Mouse (Mus musculus) neural tube, embryonic 11.5 days (tissue): ENCODE data around the gene T2. TPM values are rescaled to one million over a fixed set of nuclear protein-coding genes. Genes with fewer than 3 reads are reported as not detected.

Experiments used
- ATAC-seq: fragments of 200-750 bp; cut with Nextera tagmentation; 2 replicates; pipeline ENCODE4 v1.8.0; 2017; ENCODE audit warnings: moderate number of reproducible peaks, mild to moderate bottlenecking, moderate TSS enrichment, moderate library complexity; ENCODE audit not compliant: insufficient read depth, low FRiP score, low TSS enrichment
- DNase-seq: peaks from one replicate; pipeline ENCODE4 v3.0.0-alpha.2; 2015; ENCODE audit warnings: low spot score
- H3K27ac ChIP-seq: fragments of 300-500 bp; sonication (generic); 2 replicates; pipeline ENCODE4 v1.5.1; 2014; ENCODE audit warnings: low read depth, mild to moderate bottlenecking, low read length
- H3K27me3 ChIP-seq: fragments of 300-500 bp; sonication (generic); 2 replicates; pipeline ENCODE4 v1.6.1; 2014; ENCODE audit warnings: mild to moderate bottlenecking, low read length, mixed read lengths; ENCODE audit not compliant: control insufficient read depth, insufficient read depth
- H3K36me3 ChIP-seq: fragments of 300-500 bp; sonication (generic); 2 replicates; pipeline ENCODE4 v1.6.1; 2014; ENCODE audit warnings: mild to moderate bottlenecking, low read length, moderate library complexity, mixed read lengths; ENCODE audit not compliant: control insufficient read depth, insufficient read depth
- H3K4me1 ChIP-seq: fragments of 300-500 bp; sonication (generic); 2 replicates; pipeline ENCODE4 v1.6.1; 2014; ENCODE audit warnings: low read length, mixed read lengths; ENCODE audit not compliant: control insufficient read depth, insufficient read depth
- H3K4me2 ChIP-seq: fragments of 300-500 bp; sonication (generic); 2 replicates; pipeline ENCODE4 v1.6.1; 2014; ENCODE audit warnings: low read depth, mild to moderate bottlenecking, moderate library complexity
- H3K4me3 ChIP-seq: fragments of 300-500 bp; sonication (generic); 2 replicates; pipeline ENCODE4 v1.5.1; 2014; ENCODE audit warnings: low read depth, low read length
- H3K9ac ChIP-seq: fragments of 300-500 bp; sonication (generic); 2 replicates; pipeline ENCODE4 v1.6.1; 2014; ENCODE audit warnings: mild to moderate bottlenecking, low read length
- H3K9me3 ChIP-seq: fragments of 300-500 bp; sonication (generic); 2 replicates; pipeline ENCODE4 v1.6.1; 2016; ENCODE audit warnings: low read length; ENCODE audit not compliant: control insufficient read depth
- WGBS: fragments of 180-500 bp; shearing (Covaris S2); extraction: QIAGEN DNeasy Blood & Tissue Kit; methylation state at CpG from one replicate; pipeline ENCODE4 v1.1.7; 2014; 5-methylcytosine and 5-hydroxymethylcytosine counted together
- polyA plus RNA-seq: library from polyadenylated mRNA; unstranded; fragments of >200 nt; fragmentation: Nextera tagmentation; extraction: Ambion mirVana; gene quantifications from 2 replicates; pipeline ENCODE4 v1.2.1, GENCODE M21; 2014

The T2 gene
- polyA plus RNA-seq, 1 experiment from 2014 or later: 0.53 TPM

- H3K27ac ChIP-seq: no peak overlapping the region
- no peaks in the 10 kb centered on the region for H3K9me3 ChIP-seq
- H3K9ac ChIP-seq: no peak overlapping the region
- ATAC-seq (no peak), DNase-seq (no peak)
- no peaks in the 10 kb centered on the region for H3K4me1 ChIP-seq
- no peak overlapping the region for H3K4me3 ChIP-seq
- no peaks in the 10 kb centered on the region for H3K27me3 ChIP-seq
- no peak overlapping the region for H3K4me2 ChIP-seq
- 85% methylated on average over 3 of the region's 3 CpGs for WGBS
- H3K36me3 ChIP-seq: no peaks in the 10 kb centered on the region
Observed at GRCm38 (mm10) chr17:8467771-8468170, 112.0 kb downstream of the T2 start.

GRCm38 (mm10) chr17:8468716-8469344 is 113.0 kb downstream of the T2 start:
- Histone ChIP-seq H3K4me3 (no peak overlapping the region), H3K9me3 (no peaks in the 10 kb centered on the region), H3K36me3 (no peaks in the 10 kb centered on the region), H3K4me1 (no peaks in the 10 kb centered on the region), H3K27ac (no peak overlapping the region), H3K4me2 (no peak overlapping the region), H3K27me3 (no peaks in the 10 kb centered on the region), H3K9ac (no peak overlapping the region)
- DNase-seq (peak; percentile 87), ATAC-seq (no peak)
- 17% methylated on average over 19 of the region's 19 CpGs for WGBS

Other genes with a start within 250 kb of the T2 start
- gene Gm49673, start 208.2 kb upstream of the T2 start, polyA plus RNA-seq: 0.12 and 0.37 TPM in 2 replicates
- gene Rnaset2a, start 207.9 kb upstream of the T2 start, polyA plus RNA-seq: 15.5 and 17.2 TPM in 2 replicates
- 54.7 and 55.5 TPM in 2 replicates for gene Fgfr1op, start 190.5 kb upstream of the T2 start, polyA plus RNA-seq
- not detected in 2 replicates for gene Ccr6, start 119.9 kb upstream of the T2 start, polyA plus RNA-seq
- gene Mpc1, start 73.1 kb upstream of the T2 start, polyA plus RNA-seq: 114 and 128 TPM in 2 replicates
- 67.1 and 67.3 TPM in 2 replicates for gene Sft2d1, start 44.9 kb upstream of the T2 start, polyA plus RNA-seq
- gene Prr18, start 18.5 kb upstream of the T2 start, polyA plus RNA-seq: 0.89 and 1.4 TPM in 2 replicates
- gene T, start 78.4 kb downstream of the T2 start, polyA plus RNA-seq: 1.6 and 2.1 TPM in 2 replicates
- gene Pde10a, start 169.4 kb downstream of the T2 start, polyA plus RNA-seq: 5.9 and 7.5 TPM in 2 replicates
- gene Gm17087, start 211.0 kb downstream of the T2 start, polyA plus RNA-seq: not detected in 2 replicates